Mouse (Mus musculus) 416B (cell line): ENCODE results near the gene Dnm3.

ENCODE experiments used
- DNase-seq: peaks from one replicate; pipeline ENCODE4 v3.0.0; 2011; ENCODE audit warnings: low read depth

Gene Dnm3

GRCm38 (mm10) chr1:162075416-162075815 is 402.4 kb downstream of the Dnm3 start:
- no peak for DNase-seq

- no peak for DNase-seq
Measured at GRCm38 (mm10) chr1:162074626-162075410, 403.0 kb downstream of the Dnm3 start.

- DNase-seq = no peak
Measured at GRCm38 (mm10) chr1:162072917-162073578, 404.8 kb downstream of the Dnm3 start.

- DNase-seq = no peak
Measured at GRCm38 (mm10) chr1:162053608-162054007, 424.2 kb downstream of the Dnm3 start.

GRCm38 (mm10) chr1:162053186-162053585 is 424.6 kb downstream of the Dnm3 start:
- no peak for DNase-seq

- DNase-seq = no peak
Measured at GRCm38 (mm10) chr1:162052755-162053154, 425.1 kb downstream of the Dnm3 start.

GRCm38 (mm10) chr1:162052138-162052537 is 425.7 kb downstream of the Dnm3 start:
- DNase-seq = no peak

GRCm38 (mm10) chr1:162051710-162052109 is 426.1 kb downstream of the Dnm3 start:
- DNase-seq = no peak

GRCm38 (mm10) chr1:162047673-162048072 is 430.2 kb downstream of the Dnm3 start:
- no peak for DNase-seq

- DNase-seq = no peak
Measured at GRCm38 (mm10) chr1:162043788-162044717, 433.8 kb downstream of the Dnm3 start.

GRCm38 (mm10) chr1:162043216-162043615 is 434.6 kb downstream of the Dnm3 start:
- no peak for DNase-seq

GRCm38 (mm10) chr1:162042384-162042783 is 435.4 kb downstream of the Dnm3 start:
- DNase-seq = no peak

- DNase-seq = no peak
Measured at GRCm38 (mm10) chr1:162040490-162041274, 437.2 kb downstream of the Dnm3 start.

GRCm38 (mm10) chr1:162039808-162040207 is 438.0 kb downstream of the Dnm3 start:
- DNase-seq = peak; percentile 23

- peak; percentile 13 for DNase-seq
Measured at GRCm38 (mm10) chr1:162039011-162039595, 438.7 kb downstream of the Dnm3 start.

- peak; percentile 24 for DNase-seq
Measured at GRCm38 (mm10) chr1:162038431-162038830, 439.4 kb downstream of the Dnm3 start.

- no peak for DNase-seq
Measured at GRCm38 (mm10) chr1:162037968-162038421, 439.8 kb downstream of the Dnm3 start.

GRCm38 (mm10) chr1:162037185-162037765 is 440.6 kb downstream of the Dnm3 start:
- no peak for DNase-seq

- DNase-seq = no peak
Measured at GRCm38 (mm10) chr1:162036461-162036835, 441.4 kb downstream of the Dnm3 start.

GRCm38 (mm10) chr1:162035800-162036460 is 441.9 kb downstream of the Dnm3 start:
- DNase-seq = no peak
